Mouse (Mus musculus) left cerebral cortex, adult 9 months (tissue): ENCODE data around the gene Myh9.
"Not testable (repeated sequence)": the region's sequence is repeated elsewhere in the genome, so short reads cannot be mapped to it uniquely, and the experiment has no call there.

ENCODE experiments used
- DNase-seq, 2 experiments: peaks; one replicate each; pipeline ENCODE4 v3.0.0; 2022; ENCODE audit warnings: low spot score in 2 of 2

Myh9 gene

DNA sequence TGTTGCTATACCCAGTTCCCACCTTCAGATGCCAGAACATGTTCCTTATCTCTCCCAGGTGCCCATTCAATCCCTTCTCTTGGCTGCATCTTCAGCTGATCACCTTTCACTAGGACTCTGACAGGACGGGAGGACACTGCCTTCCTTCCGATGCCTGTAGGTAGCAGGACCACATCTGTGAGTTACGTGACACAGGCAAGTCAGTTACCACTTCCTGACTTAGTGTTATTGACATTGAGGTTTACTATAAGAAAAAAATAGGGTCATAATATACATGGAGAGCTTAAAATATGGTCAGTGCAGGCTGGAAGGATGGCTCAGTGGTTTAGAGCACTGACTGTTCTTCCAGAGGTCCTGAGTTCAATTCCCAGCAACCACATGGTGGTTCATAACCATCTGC, 120.5 kb downstream of the Myh9 start:
- not testable (repeated sequence) for DNase-seq

DNA sequence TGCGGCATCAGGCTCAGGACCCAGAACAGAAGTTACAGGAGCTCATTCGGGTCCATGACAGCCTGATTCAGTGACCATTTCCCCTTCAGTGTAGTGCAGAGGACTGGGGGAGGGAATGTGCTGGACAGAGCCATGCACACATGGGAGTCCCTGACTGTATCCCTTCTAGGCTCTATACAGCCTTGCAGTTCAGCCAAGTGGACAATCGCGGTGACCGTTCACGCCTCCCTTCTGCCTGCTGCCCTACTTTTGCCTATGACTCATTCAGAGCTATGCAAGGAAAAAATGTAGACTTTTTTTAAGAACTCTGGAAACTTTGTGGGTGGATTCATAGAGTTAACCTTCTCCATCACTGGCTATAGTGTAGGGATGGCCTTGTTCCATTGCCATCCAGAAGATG, 123.7 kb downstream of the Myh9 start:
- not testable (repeated sequence) for DNase-seq
